Mouse (Mus musculus): ENCODE data around the gene Crebl2. TPM values are rescaled to one million over a fixed set of nuclear protein-coding genes. Genes with fewer than 3 reads are reported as not detected.

Crebl2 gene
- polyA plus RNA-seq, 1 experiment: 2.3 TPM

DNA sequence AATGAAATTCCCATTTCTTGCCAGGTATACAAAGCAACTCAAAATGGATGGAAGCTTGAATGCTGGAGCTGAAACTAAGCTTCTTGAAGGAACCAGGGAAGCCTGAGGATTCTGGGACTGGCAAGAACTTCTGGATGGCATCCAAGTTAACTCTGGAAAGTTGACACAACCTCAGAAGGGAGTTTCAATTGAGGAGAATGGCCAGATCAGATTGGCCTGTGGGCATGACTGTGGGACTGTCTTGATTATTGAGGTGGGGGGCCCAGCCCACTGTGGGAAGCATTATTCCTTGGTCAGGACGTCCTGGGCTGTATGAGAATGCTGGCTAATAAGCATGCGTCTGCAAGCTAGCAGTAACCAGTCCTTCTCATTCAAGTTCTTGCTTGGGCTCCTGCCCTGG, 50.1 kb downstream of the Crebl2 start:
- TF ChIP-seq FLI1 (IDR thresholded peaks at IDR 0.05; ENCODE audit: low read length): no peak
- H3K4me3 ChIP-seq (replicated peaks): no peak overlapping the region

DNA sequence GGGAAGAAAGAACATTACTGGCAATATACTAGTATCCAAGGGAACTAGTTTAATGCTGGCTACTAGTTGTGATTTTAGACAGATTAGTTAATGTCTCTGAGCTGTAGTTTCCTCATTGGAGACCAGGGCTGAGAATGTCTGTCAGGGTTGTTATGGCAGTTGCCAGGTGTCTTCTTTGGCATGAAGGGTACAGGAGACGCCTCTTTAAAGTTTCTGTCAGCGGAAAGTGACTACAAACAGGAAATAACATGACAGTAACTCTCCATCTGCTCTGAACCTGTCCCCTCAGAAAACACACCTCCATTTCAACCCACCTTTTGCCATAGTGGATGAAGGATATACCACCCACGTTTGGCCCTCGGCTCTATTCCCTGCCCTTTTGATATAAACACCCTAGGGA, 53.7 kb downstream of the Crebl2 start:
- Histone ChIP-seq H3K4me1 (peaks cover 17% of the 10 kb centered on the region), H3K9me3 (no peaks in the 10 kb centered on the region), H3K27me3 (replicated peaks) (peaks cover 9% of the 10 kb centered on the region), H3K4me3 (replicated peaks) (no peak overlapping the region), H3K36me3 (replicated peaks; ENCODE audit: low read length) (no peaks in the 10 kb centered on the region)
- TF ChIP-seq FLI1 (IDR thresholded peaks at IDR 0.05; ENCODE audit: low read length) (no peak), GATA1 (IDR thresholded peaks at IDR 0.05; ENCODE audit: borderline replicate concordance, low read length) (no peak)

More for the DNA sequence above, 50.1 kb downstream of the Crebl2 start:
- Histone ChIP-seq H3K27me3 (replicated peaks) (peaks cover 3% of the 10 kb centered on the region), H3K9me3 (no peaks in the 10 kb centered on the region), H3K4me1 (0 out of 2 replicates have a peak, but pooled peaks cover 10% of the 10 kb centered on the region), H3K36me3 (replicated peaks; ENCODE audit: low read length) (peaks cover 6% of the 10 kb centered on the region)

DNA sequence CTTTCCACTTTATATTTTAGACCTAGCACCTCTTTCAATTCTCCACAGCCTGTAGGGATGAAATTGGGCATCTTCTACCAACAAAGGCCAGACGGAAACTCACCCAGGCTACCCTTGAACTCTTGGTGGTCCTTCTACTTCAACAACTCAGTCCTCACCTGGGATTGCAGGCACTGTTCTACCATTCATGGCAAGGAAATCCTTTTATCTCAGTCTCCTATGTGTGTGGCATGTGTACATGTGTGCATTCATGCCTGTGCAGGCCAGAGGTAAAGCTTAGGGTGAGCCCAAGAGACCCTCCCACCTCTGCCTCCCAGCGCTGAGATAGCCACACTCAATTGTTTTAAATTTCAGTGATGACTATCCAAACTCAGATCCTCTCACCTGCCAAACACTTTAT, 55.6 kb downstream of the Crebl2 start:
- H3K36me3 ChIP-seq (replicated peaks; ENCODE audit: low read length): no peaks in the 10 kb centered on the region
- no peak overlapping the region for H3K4me3 ChIP-seq (replicated peaks)
- peaks cover 20% of the 10 kb centered on the region for H3K4me1 ChIP-seq
- H3K9me3 ChIP-seq: no peaks in the 10 kb centered on the region
- H3K27me3 ChIP-seq (replicated peaks): peaks cover 9% of the 10 kb centered on the region
- no peak for TF ChIP-seq FLI1 (IDR thresholded peaks at IDR 0.05; ENCODE audit: low read length)
- no peak for TF ChIP-seq GATA1 (IDR thresholded peaks at IDR 0.05; ENCODE audit: borderline replicate concordance, low read length)

DNA sequence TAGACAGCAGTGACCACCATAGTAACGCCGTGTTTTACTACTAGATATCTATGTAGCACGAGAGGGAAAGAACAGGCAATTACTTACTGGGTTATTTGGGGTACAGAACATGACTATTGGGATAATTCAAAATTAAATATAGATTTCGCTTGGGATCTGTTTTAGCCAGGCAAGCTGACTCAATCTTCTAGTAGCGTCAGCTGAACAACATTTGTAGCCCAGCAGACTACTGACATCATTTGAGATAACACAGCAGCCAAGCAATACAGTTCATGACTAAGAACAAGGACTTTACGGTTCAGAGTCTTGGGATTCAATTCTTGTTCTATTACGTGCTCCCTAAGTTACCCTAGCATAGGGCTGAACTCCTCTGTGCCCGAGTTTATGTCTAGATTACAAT, 56.5 kb downstream of the Crebl2 start:
- Histone ChIP-seq H3K4me1 (peaks cover 20% of the 10 kb centered on the region), H3K9me3 (no peaks in the 10 kb centered on the region), H3K4me3 (replicated peaks) (no peak overlapping the region), H3K27me3 (replicated peaks) (peaks cover 6% of the 10 kb centered on the region), H3K36me3 (replicated peaks; ENCODE audit: low read length) (no peaks in the 10 kb centered on the region)
- TF ChIP-seq GATA1 (IDR thresholded peaks at IDR 0.05; ENCODE audit: borderline replicate concordance, low read length) (no peak), FLI1 (IDR thresholded peaks at IDR 0.05; ENCODE audit: low read length) (no peak)

DNA sequence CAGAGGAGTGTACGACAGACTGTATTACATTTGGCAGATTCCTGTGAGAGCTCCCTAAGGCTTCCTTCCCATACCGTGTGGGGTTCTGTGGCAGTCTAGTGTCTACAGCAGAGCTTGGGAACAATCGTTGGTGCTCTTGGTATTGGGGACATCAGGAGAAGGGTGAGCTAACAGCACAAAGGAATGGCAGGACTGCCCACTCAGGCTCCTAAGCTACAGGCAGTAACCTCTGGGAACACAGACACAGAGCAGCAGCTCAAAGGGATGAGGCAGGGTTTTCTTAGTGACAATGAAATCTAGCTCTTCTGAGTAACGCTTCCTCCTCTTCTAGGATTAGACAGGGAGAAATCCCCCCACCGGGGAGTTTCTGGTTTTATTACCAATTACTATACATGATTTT, 57.1 kb downstream of the Crebl2 start:
- H3K9me3 ChIP-seq: no peaks in the 10 kb centered on the region
- H3K4me3 ChIP-seq (replicated peaks): no peak overlapping the region
- H3K4me1 ChIP-seq: peaks cover 20% of the 10 kb centered on the region
- H3K36me3 ChIP-seq (replicated peaks; ENCODE audit: low read length): no peaks in the 10 kb centered on the region
- H3K27me3 ChIP-seq (replicated peaks): peaks cover 6% of the 10 kb centered on the region
- no peak for TF ChIP-seq FLI1 (IDR thresholded peaks at IDR 0.05; ENCODE audit: low read length)
- no peak for TF ChIP-seq GATA1 (IDR thresholded peaks at IDR 0.05; ENCODE audit: borderline replicate concordance, low read length)

DNA sequence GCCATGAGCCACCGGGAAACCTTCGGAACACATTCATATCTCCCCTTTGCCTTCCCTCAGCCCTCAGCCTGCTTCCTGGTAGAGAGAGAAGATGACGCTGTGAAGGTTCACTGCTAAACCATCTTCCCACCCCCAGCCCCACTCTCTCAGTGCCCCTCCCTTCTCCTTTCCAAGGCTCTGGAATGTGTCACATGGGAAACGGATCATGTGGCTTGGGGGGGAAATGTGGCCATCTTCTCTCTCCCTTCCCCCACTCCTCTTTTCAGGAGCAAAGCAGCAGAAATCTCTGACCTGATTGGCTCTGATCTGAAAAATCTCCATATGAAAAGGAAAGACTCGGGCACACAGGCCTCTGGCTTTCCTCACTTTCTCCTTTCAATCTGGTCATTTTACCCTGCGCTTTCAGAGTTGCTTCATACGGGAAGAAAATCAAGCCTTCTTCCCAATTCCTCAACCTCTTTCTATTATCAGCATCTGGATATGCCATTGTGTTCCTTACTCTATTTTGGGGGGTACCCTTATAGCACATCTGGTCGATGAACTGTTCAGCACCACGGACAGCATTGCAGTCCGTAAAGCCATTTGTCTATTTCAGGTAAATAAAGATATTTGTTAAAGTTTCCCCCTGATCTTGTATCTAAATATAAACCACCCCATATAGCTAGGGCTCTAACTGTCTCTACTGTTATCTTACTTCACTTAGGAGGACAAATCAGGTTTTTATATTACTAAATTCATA, 57.9 kb downstream of the Crebl2 start:
- H3K27me3 ChIP-seq (replicated peaks): peaks cover 6% of the 10 kb centered on the region
- no peaks in the 10 kb centered on the region for H3K9me3 ChIP-seq
- no peak overlapping the region for H3K4me3 ChIP-seq (replicated peaks)
- no peaks in the 10 kb centered on the region for H3K36me3 ChIP-seq (replicated peaks; ENCODE audit: low read length)
- TF ChIP-seq FLI1 (IDR thresholded peaks at IDR 0.05; ENCODE audit: low read length): no peak
- TF ChIP-seq GATA1 (IDR thresholded peaks at IDR 0.05; ENCODE audit: borderline replicate concordance, low read length): no peak
- H3K4me1 ChIP-seq: peaks cover 25% of the 10 kb centered on the region

DNA sequence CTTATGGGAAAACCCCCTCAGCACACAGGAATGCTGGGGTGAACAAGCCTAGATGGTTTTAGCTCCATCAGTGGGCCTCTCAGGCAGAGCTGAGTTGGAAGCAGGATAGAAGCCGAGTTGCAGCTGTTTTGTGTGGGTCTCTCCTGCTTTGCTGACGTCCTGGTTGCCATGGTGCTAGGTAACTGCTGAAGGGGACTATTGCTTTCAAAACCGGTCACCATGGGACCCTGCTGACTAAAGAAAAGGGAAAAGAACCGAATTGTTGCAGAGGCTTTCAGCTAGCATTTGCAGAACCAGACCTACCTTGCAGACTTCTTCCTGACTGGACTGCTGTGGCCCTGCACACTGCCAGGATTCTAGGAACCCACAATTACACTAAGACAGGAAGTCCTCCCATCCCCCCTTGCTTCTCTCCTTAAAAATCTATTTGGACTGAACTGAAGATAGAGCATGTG, 58.6 kb downstream of the Crebl2 start:
- no peak for TF ChIP-seq GATA1 (IDR thresholded peaks at IDR 0.05; ENCODE audit: borderline replicate concordance, low read length)
- TF ChIP-seq FLI1 (IDR thresholded peaks at IDR 0.05; ENCODE audit: low read length): no peak
- no peak overlapping the region for H3K4me3 ChIP-seq (replicated peaks)
- H3K4me1 ChIP-seq: peaks cover 25% of the 10 kb centered on the region
- no peaks in the 10 kb centered on the region for H3K36me3 ChIP-seq (replicated peaks; ENCODE audit: low read length)
- H3K27me3 ChIP-seq (replicated peaks): peaks cover 6% of the 10 kb centered on the region
- H3K9me3 ChIP-seq: no peaks in the 10 kb centered on the region

DNA sequence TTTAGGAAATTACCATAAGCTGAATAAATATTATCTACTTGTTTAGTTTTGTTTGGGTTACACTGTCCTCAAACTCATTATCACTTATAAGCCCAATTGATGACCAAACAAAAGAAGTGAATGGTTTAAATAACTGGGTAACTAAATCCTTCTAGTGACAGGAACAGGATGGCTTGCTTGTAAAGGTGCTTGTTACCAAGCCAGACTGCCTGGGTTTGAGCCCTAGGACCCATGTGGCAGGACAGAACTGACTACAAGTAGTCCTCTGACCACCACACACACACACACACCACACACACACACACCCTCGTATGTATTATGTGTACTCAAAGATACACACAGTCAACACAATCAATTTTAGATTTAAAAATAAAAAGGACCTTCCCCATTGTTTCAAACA, 59.8 kb downstream of the Crebl2 start:
- peaks cover 6% of the 10 kb centered on the region for H3K36me3 ChIP-seq (replicated peaks; ENCODE audit: low read length)
- TF ChIP-seq FLI1 (IDR thresholded peaks at IDR 0.05; ENCODE audit: low read length) (no peak), GATA1 (IDR thresholded peaks at IDR 0.05; ENCODE audit: borderline replicate concordance, low read length) (no peak)
- no peaks in the 10 kb centered on the region for H3K9me3 ChIP-seq
- peaks cover 25% of the 10 kb centered on the region for H3K4me1 ChIP-seq
- no peak overlapping the region for H3K4me3 ChIP-seq (replicated peaks)
- H3K27me3 ChIP-seq (replicated peaks): peaks cover 6% of the 10 kb centered on the region

DNA sequence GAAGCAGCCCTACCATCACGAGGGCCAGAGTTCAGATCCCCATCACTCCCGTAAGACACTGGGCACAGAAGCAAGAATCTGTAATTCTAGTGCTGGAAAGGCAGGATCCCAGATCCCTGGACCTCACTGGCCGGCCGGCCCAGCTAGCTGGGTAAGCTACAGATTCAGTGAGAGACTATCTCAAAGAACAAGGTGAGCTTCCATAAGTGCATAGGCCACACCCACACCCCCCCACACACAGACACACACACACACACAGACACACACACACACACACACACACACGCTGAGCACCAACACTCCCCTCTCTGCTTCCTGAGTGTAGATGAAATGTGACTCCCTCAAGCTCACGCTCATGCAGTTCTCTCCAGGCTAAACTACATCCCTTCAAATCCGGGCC, 60.5 kb downstream of the Crebl2 start:
- Histone ChIP-seq H3K36me3 (replicated peaks; ENCODE audit: low read length) (peaks cover 8% of the 10 kb centered on the region), H3K4me1 (peaks cover 25% of the 10 kb centered on the region), H3K9me3 (no peaks in the 10 kb centered on the region), H3K27me3 (replicated peaks) (peaks cover 6% of the 10 kb centered on the region), H3K4me3 (replicated peaks) (no peak overlapping the region)
- TF ChIP-seq FLI1 (IDR thresholded peaks at IDR 0.05; ENCODE audit: low read length) (no peak), GATA1 (IDR thresholded peaks at IDR 0.05; ENCODE audit: borderline replicate concordance, low read length) (no peak)

DNA sequence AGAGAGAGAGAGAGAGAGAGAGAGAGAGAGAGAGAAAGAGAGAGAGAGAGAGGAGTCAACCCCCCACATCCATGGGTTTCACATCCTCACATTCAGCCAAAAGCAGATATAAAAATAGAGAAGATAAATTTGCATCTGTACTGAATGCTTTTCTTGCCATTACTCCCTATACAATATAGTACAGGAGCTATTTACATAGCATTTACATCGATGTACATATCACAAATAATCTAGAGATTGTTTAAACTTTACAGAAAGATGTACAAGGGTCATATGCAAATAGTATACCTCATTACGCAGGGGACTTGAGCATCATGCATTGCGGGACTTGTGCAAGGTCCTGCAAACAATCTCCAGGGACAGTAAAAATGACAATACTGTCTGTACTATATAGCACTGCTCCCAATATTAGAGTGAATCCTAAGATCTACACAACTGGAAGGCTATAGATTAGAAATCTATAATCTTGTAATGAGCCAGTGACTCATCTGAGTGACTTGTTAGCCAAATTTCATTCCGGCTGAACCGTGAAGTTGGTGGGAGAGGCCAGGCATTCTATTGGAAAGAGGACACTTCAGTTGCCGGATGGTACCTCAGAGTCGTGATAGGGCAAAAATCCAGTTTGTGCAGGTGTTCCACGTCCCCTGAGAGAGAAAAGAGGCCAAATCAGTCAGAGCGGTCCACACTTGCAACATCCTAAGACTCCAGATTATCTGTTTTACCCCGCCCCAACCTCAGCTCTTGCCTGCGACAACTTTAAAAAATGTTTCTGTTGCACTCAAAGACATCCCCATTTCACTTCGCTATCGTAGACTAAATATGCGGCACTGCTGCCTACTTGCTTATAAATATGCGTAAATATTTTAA, 66.8 kb downstream of the Crebl2 start:
- Histone ChIP-seq H3K4me3 (replicated peaks) (peak overlapping the region; percentile 94), H3K9me3 (no peaks in the 10 kb centered on the region), H3K27me3 (replicated peaks) (no peaks in the 10 kb centered on the region), H3K4me1 (peaks cover 14% of the 10 kb centered on the region), H3K36me3 (replicated peaks; ENCODE audit: low read length) (peaks cover 8% of the 10 kb centered on the region)
- TF ChIP-seq GATA1 (IDR thresholded peaks at IDR 0.05; ENCODE audit: borderline replicate concordance, low read length) (no peak), FLI1 (IDR thresholded peaks at IDR 0.05; ENCODE audit: low read length) (no peak)
